Mouse (Mus musculus) midbrain, postnatal 0 days (tissue): ENCODE results near the gene Pkn3. TPM values are rescaled to one million over a fixed set of nuclear protein-coding genes. Genes with fewer than 3 reads are reported as not detected.
A peak's percentile ranks its signal among the peaks of the same experiment; 100 is the strongest.

Experiments
- ATAC-seq: fragments of 200-750 bp; cut with Nextera tagmentation; 2 replicates; pipeline ENCODE4 v1.8.0; 2017; ENCODE audit warnings: moderate number of reproducible peaks, mild to moderate bottlenecking, moderate TSS enrichment, moderate library complexity; ENCODE audit not compliant: low FRiP score
- DNase-seq: peaks from one replicate; pipeline ENCODE4 v3.0.0-alpha.2; 2015; ENCODE audit warnings: low spot score
- H3K27ac ChIP-seq: fragments of 300-500 bp; sonication (generic); 2 replicates; pipeline ENCODE4 v1.5.1; 2014; ENCODE audit warnings: low read depth, mild to moderate bottlenecking, low read length, mixed read lengths
- H3K27me3 ChIP-seq: fragments of 300-500 bp; sonication (generic); 2 replicates; pipeline ENCODE4 v1.6.1; 2014; ENCODE audit warnings: low read length, control low read depth, mixed read lengths; ENCODE audit not compliant: insufficient read depth
- H3K36me3 ChIP-seq: fragments of 300-500 bp; sonication (generic); 2 replicates; pipeline ENCODE4 v1.6.1; 2014; ENCODE audit warnings: low read length, control low read depth, mixed read lengths; ENCODE audit not compliant: insufficient read depth
- H3K4me1 ChIP-seq: fragments of 300-500 bp; sonication (generic); 2 replicates; pipeline ENCODE4 v1.6.1; 2014; ENCODE audit warnings: mild to moderate bottlenecking, control low read depth, antibody characterized with exemption, low read length, mixed read lengths; ENCODE audit not compliant: insufficient read depth
- H3K4me2 ChIP-seq: fragments of 300-500 bp; sonication (generic); 2 replicates; pipeline ENCODE4 v1.6.1; 2014; ENCODE audit warnings: low read depth, mild to moderate bottlenecking, low read length, mixed read lengths; ENCODE audit not compliant: poor library complexity, severe bottlenecking
- H3K4me3 ChIP-seq: fragments of 300-500 bp; sonication (generic); 2 replicates; pipeline ENCODE4 v1.5.1; 2014; ENCODE audit warnings: low read depth, mild to moderate bottlenecking, low read length, moderate library complexity
- H3K9ac ChIP-seq: fragments of 300-500 bp; sonication (generic); replicated peaks from 2 replicates; pipeline ENCODE4 v1.6.1; 2014; ENCODE audit warnings: mild to moderate bottlenecking, low read length, moderate library complexity, mixed read lengths; ENCODE audit not compliant: poor library complexity, severe bottlenecking
- H3K9me3 ChIP-seq: fragments of 300-500 bp; sonication (generic); 2 replicates; pipeline ENCODE4 v1.6.1; 2016; ENCODE audit warnings: low read length, control low read depth
- CTCF ChIP-seq: IDR thresholded peaks from 2 replicates; pipeline ENCODE4 v1.5.1; 2016; ENCODE audit warnings: antibody characterized with exemption, mild to moderate bottlenecking
- WGBS: fragments of 180-500 bp; shearing (Covaris S2); extraction: QIAGEN DNeasy Blood & Tissue Kit; methylation state at CpG from one replicate; pipeline ENCODE4 v1.1.7; 2014; 5-methylcytosine and 5-hydroxymethylcytosine counted together
- polyA plus RNA-seq: library from polyadenylated mRNA; unstranded; fragments of >200 nt; fragmentation: Nextera tagmentation; extraction: Ambion mirVana; gene quantifications from 2 replicates; pipeline ENCODE4 v1.2.1, GENCODE M21; 2015
- total RNA-seq: library from RNA; depleted of rRNA; stranded (reverse); fragments of >200 nt; gene quantifications from 2 replicates; pipeline ENCODE4 v1.2.3, GENCODE M21; 2014

Pkn3 gene
- total and polyA plus RNA-seq, 2 experiments from 2014 or later, result 0.73 to 1.7 TPM

GRCm38 (mm10) chr2:30094208-30094588 lies 16.7 kb downstream of the Pkn3 start:
- ATAC-seq, result no peak
- H3K36me3 ChIP-seq, result peaks cover 21% of the 10 kb centered on the region
- WGBS, result 3% methylated on average over 13 of the region's 13 CpGs
- H3K27ac ChIP-seq, result peak overlapping the region; percentile 60; the same call in 1 of the 2 replicates
- no peaks in the 10 kb centered on the region for H3K9me3 ChIP-seq
- peak overlapping the region; percentile 47 for H3K4me3 ChIP-seq
- H3K4me2 ChIP-seq, result peak overlapping the region; percentile 78
- no peaks in the 10 kb centered on the region for H3K27me3 ChIP-seq
- peak overlapping the region; percentile 62 for H3K9ac ChIP-seq
- no peak for TF ChIP-seq CTCF
- H3K4me1 ChIP-seq, result 0 out of 2 replicates have a peak, but pooled peaks cover 7% of the 10 kb centered on the region
- peak; percentile 28 for DNase-seq

- DNase-seq (peak; percentile 56), ATAC-seq (no peak)
- WGBS, result 87% methylated on average over 2 of the region's 2 CpGs
- Histone ChIP-seq H3K4me3 (no peak overlapping the region), H3K9ac (no peak overlapping the region), H3K9me3 (no peaks in the 10 kb centered on the region), H3K27me3 (no peaks in the 10 kb centered on the region), H3K4me2 (no peak overlapping the region), H3K36me3 (peaks cover 38% of the 10 kb centered on the region), H3K27ac (no peak overlapping the region), H3K4me1 (0 out of 2 replicates have a peak, but pooled peaks cover 7% of the 10 kb centered on the region)
- peak; percentile 74 for TF ChIP-seq CTCF
These were observed 18.5 kb downstream of the Pkn3 start for GRCm38 (mm10) chr2:30095882-30096527.

GRCm38 (mm10) chr2:30100214-30100613 lies 22.7 kb downstream of the Pkn3 start:
- ATAC-seq, result no peak
- TF ChIP-seq CTCF, result no peak
- WGBS, result 74% methylated on average over 4 of the region's 4 CpGs
- Histone ChIP-seq H3K27ac (no peak overlapping the region), H3K4me3 (no peak overlapping the region), H3K4me2 (no peak overlapping the region), H3K36me3 (peaks cover 75% of the 10 kb centered on the region), H3K27me3 (no peaks in the 10 kb centered on the region), H3K9me3 (no peaks in the 10 kb centered on the region), H3K4me1 (no peaks in the 10 kb centered on the region), H3K9ac (no peak overlapping the region)
- no peak for DNase-seq

GRCm38 (mm10) chr2:30106364-30106763 lies 28.9 kb downstream of the Pkn3 start:
- ATAC-seq, result no peak
- Histone ChIP-seq H3K27ac (no peak overlapping the region), H3K36me3 (peaks cover 84% of the 10 kb centered on the region), H3K4me2 (no peak overlapping the region), H3K27me3 (no peaks in the 10 kb centered on the region), H3K9me3 (no peaks in the 10 kb centered on the region), H3K9ac (no peak overlapping the region), H3K4me1 (no peaks in the 10 kb centered on the region), H3K4me3 (no peak overlapping the region)
- TF ChIP-seq CTCF, result peak; percentile 78
- peak; percentile 24 for DNase-seq

- Histone ChIP-seq H3K4me2 (no peak overlapping the region), H3K4me3 (no peak overlapping the region), H3K36me3 (peaks cover 81% of the 10 kb centered on the region), H3K4me1 (no peaks in the 10 kb centered on the region), H3K27me3 (no peaks in the 10 kb centered on the region), H3K9ac (no peak overlapping the region), H3K27ac (no peak overlapping the region), H3K9me3 (no peaks in the 10 kb centered on the region)
- 89% methylated on average over 5 of the region's 5 CpGs for WGBS
- DNase-seq (no peak), ATAC-seq (no peak)
- no peak for TF ChIP-seq CTCF
These were observed 30.2 kb downstream of the Pkn3 start for GRCm38 (mm10) chr2:30107646-30108045.

- 96% methylated on average over 4 of the region's 4 CpGs for WGBS
- H3K27me3 ChIP-seq, result no peaks in the 10 kb centered on the region
- TF ChIP-seq CTCF, result no peak
- H3K4me3 ChIP-seq, result no peak overlapping the region
- H3K9ac ChIP-seq, result no peak overlapping the region
- no peak overlapping the region for H3K4me2 ChIP-seq
- peaks cover 81% of the 10 kb centered on the region for H3K36me3 ChIP-seq
- no peaks in the 10 kb centered on the region for H3K4me1 ChIP-seq
- H3K27ac ChIP-seq, result no peak overlapping the region
- ATAC-seq, result no peak
- no peak for DNase-seq
- H3K9me3 ChIP-seq, result no peaks in the 10 kb centered on the region
These were observed 30.8 kb downstream of the Pkn3 start for GRCm38 (mm10) chr2:30108260-30108659.
